ENCODE assay signal across 8 mouse cellular contexts in genomic region chr4:116123602-116124519, GRCm38 (mm10). TPM values are rescaled to one million over a fixed set of nuclear protein-coding genes. Genes with fewer than 3 reads are reported as not detected.
DNase-seq lines count a peak whose midpoint lies in the region; ATAC-seq lines count a peak whose summit lies in the region.

Gene Rad54l (minus strand): TSS chr4:116123690.
Gene Pomgnt1 (plus strand): TSS chr4:116123840.

- peaks cover 27% of the 10 kb centered on the region for H3K4me1 ChIP-seq in midbrain, embryonic 10.5 days

- whole genome bisulfite sequencing in midbrain, embryonic 10.5 days: 7% methylated on average over 24 of the region's 24 CpGs

- no peaks in the 10 kb centered on the region for H3K27me3 ChIP-seq in midbrain, embryonic 10.5 days (ENCODE audit: low read depth, poor library complexity, severe bottlenecking)

- peak within 1 kb of the TSS; percentile 84 for H3K27ac ChIP-seq in midbrain, embryonic 10.5 days (replicated peaks)

- ATAC-seq in inflammation-experienced regulatory T-cells, adult 6 months: peak; percentile 99

- intact Hi-C loops in gastrocnemius, postnatal 14 days (cut with DNase I; ENCODE audit: low total_unique reads): no loop called here
- intact Hi-C loops in left cerebral cortex, postnatal 36 days (cut with DNase I): no loop called here

- peak; percentile 87 for DNase-seq in adrenal gland, adult 2 months
- DNase-seq in embryo, embryonic 10.5 days (ENCODE audit: low spot score): peak; percentile 99
- DNase-seq in gastrocnemius, postnatal 14 days: peak; percentile 83
- peak; percentile 68 to 73 for DNase-seq in left cerebral cortex, postnatal 36 days (ENCODE audit: low spot score in 2 of 2)
- DNase-seq in midbrain, embryonic 10.5 days (ENCODE audit: low spot score): peak; percentile 94
- peak; percentile 63 to 64 for DNase-seq in right cerebral cortex, postnatal 36 days (ENCODE audit: low spot score in 2 of 2)
- DNase-seq in urinary bladder, postnatal 4 days (ENCODE audit: low spot score in 2 of 2): peak; percentile 74 to 83

- H3K36me3 ChIP-seq in midbrain, embryonic 10.5 days: peaks cover 25% of the 10 kb centered on the region

- no peaks in the 10 kb centered on the region for H3K9me3 ChIP-seq in midbrain, embryonic 10.5 days (replicated peaks)

- peak within 1 kb of the TSS; percentile 83 for H3K4me3 ChIP-seq in midbrain, embryonic 10.5 days

RNA-seq across cellular contexts. Expression of gene Rad54l, which starts in this region (rescaled TPM):
- under 1 TPM; 0.58 to 0.62 TPM for total RNA-seq in adrenal gland, adult 2 months (2021)
- polyA plus RNA-seq in adrenal gland, adult 2 months (2012; rRNA removed): 0.45 and 0.46 TPM in 2 replicates
- 1 to 10 TPM; 1.8 to 2.2 TPM for total RNA-seq in gastrocnemius, postnatal 14 days (2021)
- 10 to 100 TPM in 1 of 3 experiments, 1 to 10 TPM in 2; 4.6 to 23.5 (median 5.7) TPM for polyA plus RNA-seq in inflammation-experienced regulatory T-cells, adult 6 months (2017; shearing (Covaris generic))
- under 1 TPM; 0.43 to 0.74 TPM for total RNA-seq in left cerebral cortex, postnatal 36 days (2021)
- 77.4 and 80.9 TPM in 2 replicates for polyA plus RNA-seq in midbrain, embryonic 10.5 days (2016; fragmentation: Nextera tagmentation; extraction: Ambion mirVana)

RNA-seq across cellular contexts. Expression of gene Pomgnt1, which starts in this region (rescaled TPM):
- total RNA-seq in adrenal gland, adult 2 months (2021): 10 to 100 TPM; 48.1 to 70.5 TPM
- 28.0 and 34.9 TPM in 2 replicates for polyA plus RNA-seq in adrenal gland, adult 2 months (2012; rRNA removed)
- total RNA-seq in gastrocnemius, postnatal 14 days (2021): 10 to 100 TPM; 52.0 to 52.2 TPM
- polyA plus RNA-seq in inflammation-experienced regulatory T-cells, adult 6 months (2017; shearing (Covaris generic)): 10 to 100 TPM in 1 of 3 experiments, 1 to 10 TPM in 2; 7.5 to 11.5 (median 7.7) TPM
- 10 to 100 TPM; 80.5 to 84.2 TPM for total RNA-seq in left cerebral cortex, postnatal 36 days (2021)
- polyA plus RNA-seq in midbrain, embryonic 10.5 days (2016; fragmentation: Nextera tagmentation; extraction: Ambion mirVana): 55.9 TPM in 2 replicates

Comparison
In these comparisons a context has a peak if more than half of its experiments do, and no peak if none do; other contexts are left out.
1. Peak in every context shown above with its lines: DNase-seq, ATAC-seq, H3K4me3 ChIP-seq and H3K27ac ChIP-seq.